Mouse (Mus musculus) olfactory bulb, adult 2 months (tissue): ENCODE data around the gene Bnipl. TPM values are rescaled to one million over a fixed set of nuclear protein-coding genes. Genes with fewer than 3 reads are reported as not detected.

Source experiments
- H3K27ac ChIP-seq: fragments of 200-500 bp; 2 replicates; pipeline ENCODE4 v1.5.1; 2012; ENCODE audit warnings: low read depth, low read length; ENCODE audit not compliant: insufficient read depth
- H3K4me1 ChIP-seq: fragments of 200-500 bp; 2 replicates; pipeline ENCODE4 v1.6.1; 2012; ENCODE audit warnings: low read length; ENCODE audit not compliant: control insufficient read depth, insufficient read depth
- H3K4me3 ChIP-seq: fragments of 200-500 bp; 2 replicates; pipeline ENCODE4 v1.5.1; 2012; ENCODE audit warnings: mild to moderate bottlenecking, low read depth, low read length, moderate library complexity; ENCODE audit not compliant: insufficient read depth
- CTCF ChIP-seq: fragments of 200-500 bp; IDR thresholded peaks from 2 replicates; pipeline ENCODE4 v1.5.1; 2012; ENCODE audit warnings: low read depth, mild to moderate bottlenecking, low read length, moderate library complexity; ENCODE audit not compliant: insufficient read depth
- POLR2A ChIP-seq: fragments of 200-500 bp; IDR thresholded peaks from 2 replicates; pipeline ENCODE4 v1.6.1; 2012; ENCODE audit warnings: mild to moderate bottlenecking, low read depth, low read length, moderate library complexity; ENCODE audit not compliant: insufficient read depth
- WGBS: fragments of 180-500 bp; shearing (Covaris S2); methylation state at CpG from one replicate; pipeline ENCODE4 v1.1.7; 2018; 5-methylcytosine and 5-hydroxymethylcytosine counted together
- polyA plus RNA-seq: library from polyadenylated mRNA; stranded (reverse); fragments of >200 nt; gene quantifications from 2 replicates; pipeline ENCODE4 v1.2.4, GENCODE M21; 2012; ENCODE audit warnings: low replicate concordance; ENCODE audit not compliant: missing spikeins, insufficient read depth, insufficient read length

The Bnipl gene
- polyA plus RNA-seq, 1 experiment, result not detected

GRCm38 (mm10) chr3:95289419-95289818 is 38.4 kb upstream of the Bnipl start:
- Histone ChIP-seq H3K27ac (no peak overlapping the region), H3K4me1 (peaks cover 13% of the 10 kb centered on the region), H3K4me3 (no peak overlapping the region)
- 93% methylated on average over 4 of the region's 4 CpGs for WGBS
- TF ChIP-seq CTCF (no peak), POLR2A (no peak)

- Histone ChIP-seq H3K4me1 (peaks cover 13% of the 10 kb centered on the region), H3K4me3 (no peak overlapping the region), H3K27ac (no peak overlapping the region)
- TF ChIP-seq POLR2A (no peak), CTCF (no peak)
- WGBS, result 91% methylated on average over 3 of the region's 3 CpGs
Observed at GRCm38 (mm10) chr3:95287541-95287940, 36.5 kb upstream of the Bnipl start.

- Histone ChIP-seq H3K4me1 (peaks cover 13% of the 10 kb centered on the region), H3K4me3 (no peak overlapping the region), H3K27ac (no peak overlapping the region)
- TF ChIP-seq POLR2A (no peak), CTCF (no peak)
- 59% methylated on average over 7 of the region's 7 CpGs for WGBS
Observed at GRCm38 (mm10) chr3:95286510-95286909, 35.5 kb upstream of the Bnipl start.

- Histone ChIP-seq H3K4me1 (peaks cover 13% of the 10 kb centered on the region), H3K27ac (no peak overlapping the region), H3K4me3 (no peak overlapping the region)
- TF ChIP-seq CTCF (no peak), POLR2A (no peak)
- WGBS, result 70% methylated on average over 5 of the region's 5 CpGs
Observed at GRCm38 (mm10) chr3:95286011-95286410, 35.0 kb upstream of the Bnipl start.

- no peak overlapping the region for H3K4me3 ChIP-seq
- peaks cover 15% of the 10 kb centered on the region for H3K4me1 ChIP-seq
- H3K27ac ChIP-seq, result no peak overlapping the region
- 96% methylated on average over 5 of the region's 5 CpGs for WGBS
- no peak for TF ChIP-seq POLR2A
- no peak for TF ChIP-seq CTCF
Observed at GRCm38 (mm10) chr3:95285390-95285789, 34.4 kb upstream of the Bnipl start.

DNA sequence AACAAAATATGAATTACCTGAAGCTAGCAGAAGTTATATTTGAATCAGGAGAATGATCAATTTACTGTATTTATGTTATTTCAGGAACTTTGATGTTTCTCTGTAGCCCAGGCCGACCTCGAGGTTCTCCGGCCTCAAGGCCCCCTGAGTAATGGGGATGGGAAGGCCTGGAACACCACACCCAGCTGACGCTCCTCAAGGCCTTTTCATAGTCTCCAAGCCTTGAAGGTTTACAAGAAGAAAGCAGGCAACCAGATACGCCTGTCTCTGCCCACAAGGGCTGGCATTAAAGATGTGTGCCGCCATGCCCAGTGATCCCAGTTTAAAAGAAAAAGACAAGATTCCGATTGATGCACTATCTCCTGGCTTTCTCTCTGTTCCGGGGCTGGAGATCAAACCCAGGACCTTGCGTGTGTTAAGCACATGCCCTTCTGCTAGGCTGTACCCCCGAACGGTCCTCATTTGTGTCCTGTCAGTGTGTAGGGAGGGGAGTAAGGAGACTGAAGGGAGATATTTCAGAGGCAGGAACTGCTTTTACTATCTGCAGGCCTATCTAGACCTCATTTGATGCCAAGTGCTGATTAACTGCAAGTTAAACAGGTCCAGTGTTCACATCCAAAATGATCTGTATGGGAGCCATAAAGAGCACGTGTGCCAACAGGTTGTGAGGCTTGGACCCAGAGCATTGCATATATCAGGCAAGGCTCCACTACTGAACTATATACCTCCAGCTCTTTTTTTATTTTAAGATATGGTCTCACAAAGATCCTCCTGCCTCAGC is 33.7 kb upstream of the Bnipl start:
- 85% methylated on average over 12 of the region's 12 CpGs for WGBS
- Histone ChIP-seq H3K4me3 (0 out of 2 replicates have a peak overlapping the region, but pooled peaks have one; percentile 1), H3K4me1 (peaks cover 15% of the 10 kb centered on the region), H3K27ac (no peak overlapping the region)
- no peak for TF ChIP-seq CTCF
- TF ChIP-seq POLR2A, result no peak

DNA sequence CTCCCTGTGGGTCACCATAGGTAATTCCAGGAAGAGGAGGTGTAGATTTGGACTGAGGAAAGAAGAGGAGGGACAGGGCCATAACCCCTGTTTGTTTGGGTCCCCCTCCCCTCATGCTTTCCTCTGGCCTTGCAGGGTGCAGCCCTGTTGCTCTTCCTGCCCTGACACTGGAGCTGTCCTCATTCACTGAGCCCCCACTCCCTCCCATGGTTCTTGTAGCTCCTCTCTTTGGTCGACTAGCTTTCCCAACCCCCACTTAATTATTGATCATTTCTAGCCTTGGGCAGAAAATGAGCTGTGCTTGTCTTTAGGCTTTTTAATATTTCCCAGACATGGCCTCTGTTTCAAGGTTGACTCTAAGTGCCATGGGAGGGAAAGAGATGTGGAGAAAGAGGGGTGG is 33.1 kb upstream of the Bnipl start:
- Histone ChIP-seq H3K4me3 (peak overlapping the region; percentile 16; the same call in 1 of the 2 replicates), H3K4me1 (peaks cover 15% of the 10 kb centered on the region), H3K27ac (peak overlapping the region; percentile 41; the same call in 1 of the 2 replicates)
- TF ChIP-seq POLR2A (no peak), CTCF (no peak)
- 7% methylated on average over 1 of the region's 1 CpGs for WGBS

DNA sequence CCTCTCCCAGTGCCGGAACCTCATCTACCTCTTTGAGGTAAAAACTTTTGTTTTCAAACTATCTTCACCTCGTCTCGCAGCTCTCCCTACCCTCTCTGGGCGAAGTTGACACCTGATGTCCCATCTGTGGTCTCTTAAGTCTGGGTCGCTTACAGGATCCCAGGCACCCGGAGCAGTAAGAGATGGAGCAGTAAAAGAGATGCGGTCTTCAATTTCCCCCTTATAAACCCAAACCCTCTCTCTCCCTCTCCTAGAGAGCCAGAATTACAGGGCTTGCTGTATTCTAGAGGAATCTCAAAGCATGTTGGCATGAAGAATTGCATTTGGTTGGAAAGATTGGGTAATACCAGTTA is 32.6 kb upstream of the Bnipl start:
- TF ChIP-seq POLR2A (no peak), CTCF (no peak)
- WGBS, result 0% methylated on average over 7 of the region's 7 CpGs
- peak overlapping the region; percentile 91 for H3K27ac ChIP-seq
- H3K4me1 ChIP-seq, result peaks cover 15% of the 10 kb centered on the region
- peak overlapping the region; percentile 74 for H3K4me3 ChIP-seq

DNA sequence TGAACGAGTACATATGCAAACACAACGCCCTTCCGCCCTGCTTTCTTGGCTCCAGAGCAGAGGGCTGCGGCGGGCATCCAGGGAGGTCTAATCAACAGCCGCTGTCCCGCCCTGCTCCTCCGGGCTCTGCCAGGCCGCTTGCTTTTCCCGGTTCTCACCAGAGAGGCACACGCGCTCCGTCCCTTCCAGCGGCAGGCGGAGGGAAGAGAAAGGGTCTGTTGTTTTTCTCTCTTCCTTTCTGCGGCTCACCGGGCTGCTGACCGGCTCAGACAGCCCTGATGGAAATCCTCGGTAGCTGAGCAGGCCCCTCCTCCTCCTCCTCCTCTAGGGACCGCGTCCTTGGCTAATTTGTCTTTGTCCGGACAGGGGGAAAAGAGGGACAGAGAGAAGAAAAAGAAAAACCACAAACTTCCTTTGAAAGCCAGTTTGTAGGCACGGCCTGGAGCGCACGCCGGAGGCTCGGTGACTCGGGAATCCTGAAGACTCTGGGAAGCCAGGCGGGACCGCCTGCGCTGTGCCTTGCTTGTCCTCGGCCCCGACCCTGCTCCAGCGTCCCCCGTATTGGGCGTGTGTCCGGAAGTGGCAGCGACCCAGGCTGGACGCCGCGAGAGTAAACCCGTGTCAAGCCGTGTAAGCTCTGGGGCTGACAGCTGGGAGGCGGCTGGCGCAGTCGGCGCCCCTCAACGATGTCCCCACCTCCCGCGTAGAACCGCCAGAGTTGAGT is 32.0 kb upstream of the Bnipl start:
- Histone ChIP-seq H3K4me3 (peak overlapping the region; percentile 74), H3K27ac (peak overlapping the region; percentile 91), H3K4me1 (peaks cover 15% of the 10 kb centered on the region)
- TF ChIP-seq CTCF, result no peak
- WGBS, result 0% methylated on average over 51 of the region's 51 CpGs
